Mouse (Mus musculus): Measurements from ENCODE around the gene Dbx1.

GRCm38 (mm10) chr7:49597776-49598175, 38.9 kb downstream of the Dbx1 start:
- TF ChIP-seq CTCF (IDR thresholded peaks at IDR 0.05; ENCODE audit: insufficient read depth, low read length): no peak
- no peak for TF ChIP-seq POLR2A (IDR thresholded peaks at IDR 0.05; ENCODE audit: borderline replicate concordance, extremely low read depth, low read depth, low read length)
